Mouse (Mus musculus) cerebellum, adult 11 months (tissue): ENCODE data around the gene Gsx2.

Experiments
- DNase-seq: peaks from one replicate; pipeline ENCODE4 v3.0.0; 2022

Gsx2 gene

DNA sequence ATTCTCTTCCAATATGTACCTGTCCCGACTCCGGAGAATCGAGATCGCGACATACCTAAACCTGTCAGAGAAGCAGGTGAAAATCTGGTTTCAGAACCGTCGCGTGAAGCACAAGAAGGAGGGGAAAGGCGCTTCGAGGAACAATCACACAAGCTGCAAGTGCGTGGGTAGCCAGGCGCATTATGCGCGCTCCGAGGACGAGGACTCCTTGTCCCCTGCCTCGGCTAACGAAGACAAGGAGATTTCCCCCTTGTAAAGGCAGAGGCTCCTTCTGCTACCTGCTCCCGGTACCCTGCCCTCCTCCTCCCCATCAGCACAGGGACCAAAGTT, 1.6 kb downstream of the Gsx2 start:
- no peak for DNase-seq

DNA sequence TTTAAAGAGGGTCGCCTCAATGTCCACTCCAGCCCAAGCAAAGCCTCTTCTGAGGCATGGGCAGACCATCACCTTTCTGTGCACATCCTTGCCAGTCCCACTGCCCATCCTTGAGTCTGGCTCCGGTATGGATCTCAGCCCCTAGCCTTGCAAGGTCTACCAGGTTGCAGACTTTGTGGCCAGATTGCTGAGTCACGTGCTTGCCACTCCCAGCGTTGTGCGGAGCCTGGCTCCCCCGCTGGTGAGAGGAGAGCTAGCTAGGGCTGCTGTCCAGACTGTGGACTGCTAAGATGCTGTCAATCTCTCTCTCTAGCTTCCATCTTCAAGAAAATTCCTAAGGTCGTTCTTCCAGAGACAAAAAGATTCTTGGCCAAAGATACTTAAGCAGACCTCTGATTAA, 4.2 kb downstream of the Gsx2 start:
- DNase-seq, result no peak

DNA sequence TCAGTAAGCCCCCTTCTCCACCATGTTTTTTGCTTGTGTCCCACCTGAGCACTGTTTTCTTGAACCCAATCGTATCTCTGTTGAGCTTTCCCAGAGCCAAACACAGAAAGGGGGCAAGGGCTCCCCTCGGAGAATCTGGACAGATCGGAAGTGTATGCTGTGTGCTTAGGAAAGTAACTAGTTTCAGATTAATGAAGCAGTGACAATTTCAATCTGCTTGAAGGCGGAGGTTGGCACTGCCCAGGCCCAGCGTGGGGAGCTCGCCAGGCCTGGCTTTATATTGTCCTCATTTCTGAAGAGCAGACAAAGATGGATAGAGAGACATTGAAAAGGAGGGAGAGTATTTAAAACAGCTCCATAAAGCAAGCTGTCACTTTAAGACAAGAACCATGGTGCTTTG, 7.0 kb downstream of the Gsx2 start:
- DNase-seq, result no peak

GRCm38 (mm10) chr5:75083061-75083460, 7.7 kb downstream of the Gsx2 start:
- no peak for DNase-seq

DNA sequence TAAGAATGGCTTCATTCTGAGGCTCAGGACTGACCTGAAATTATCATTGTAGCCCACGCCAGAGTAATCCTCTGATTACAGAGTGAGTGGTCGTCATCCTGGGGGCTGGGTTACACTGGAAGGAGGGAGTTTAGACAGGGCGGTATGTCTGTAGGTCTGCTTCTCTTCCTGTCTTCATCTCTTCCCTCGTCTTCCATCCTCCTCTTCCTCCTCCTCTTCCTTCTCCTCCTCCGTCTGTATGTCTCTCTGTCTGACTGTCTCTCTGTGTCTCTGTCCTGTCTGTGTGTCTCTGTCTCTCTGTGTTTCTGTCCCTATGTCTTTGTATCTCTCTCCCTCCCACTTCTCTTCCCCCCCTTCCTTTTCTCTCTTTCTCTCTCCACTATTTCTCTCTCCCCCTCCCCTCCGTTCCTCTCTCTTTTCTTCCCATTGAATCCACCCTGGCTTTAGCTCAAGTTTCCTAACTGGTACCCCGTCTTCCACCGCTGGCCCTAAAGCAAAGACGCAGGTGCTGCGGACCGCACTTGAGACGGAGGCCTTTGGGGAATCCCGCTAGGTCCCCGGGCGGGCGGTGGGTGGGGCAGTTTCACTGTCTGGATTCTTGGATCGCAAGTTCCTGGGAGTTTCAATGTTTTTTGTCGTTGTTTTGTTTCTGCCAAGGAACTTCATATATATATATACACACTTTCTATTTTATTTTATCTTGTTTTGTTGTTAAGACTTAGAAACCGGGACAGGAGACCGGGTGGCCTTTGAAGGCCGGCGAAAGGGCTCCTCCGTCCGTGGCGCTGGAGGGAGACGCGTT, 8.4 kb downstream of the Gsx2 start:
- no peak for DNase-seq

GRCm38 (mm10) chr5:75084393-75084870, 9.0 kb downstream of the Gsx2 start:
- DNase-seq, result no peak

DNA sequence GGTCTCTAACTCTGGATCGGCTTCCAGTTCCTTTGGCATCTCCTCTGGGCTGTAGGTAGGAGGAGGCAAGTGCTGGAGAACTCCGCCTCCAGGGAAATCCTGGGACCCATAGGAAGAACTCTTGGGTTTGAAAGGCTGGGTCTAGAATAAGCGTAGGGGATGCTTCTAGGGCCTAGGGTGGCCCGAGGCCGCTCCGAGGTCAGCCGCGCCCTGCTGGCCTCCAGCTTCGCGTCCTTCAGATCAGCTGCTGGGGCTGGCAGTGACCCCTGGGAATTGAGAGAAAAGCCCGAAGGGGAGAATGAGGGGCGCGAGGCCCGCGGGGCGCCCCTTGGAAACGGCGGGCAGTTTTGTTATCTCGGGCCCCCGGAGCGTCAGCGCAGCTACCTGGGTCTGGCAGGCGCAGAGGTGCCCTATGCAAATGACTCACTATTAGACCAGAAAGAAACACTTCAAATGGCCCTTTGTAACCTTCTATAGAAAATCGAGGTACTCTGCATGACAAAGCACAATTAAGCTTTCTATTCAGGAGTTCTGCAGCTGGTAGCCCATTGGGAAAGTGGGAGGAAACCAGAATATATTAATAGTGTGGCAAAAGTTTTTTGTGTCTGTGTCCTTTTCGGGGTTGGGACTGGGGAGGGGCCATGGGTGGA, 9.6 kb downstream of the Gsx2 start:
- no peak for DNase-seq

GRCm38 (mm10) chr5:75085521-75085875, 10.1 kb downstream of the Gsx2 start:
- no peak for DNase-seq

DNA sequence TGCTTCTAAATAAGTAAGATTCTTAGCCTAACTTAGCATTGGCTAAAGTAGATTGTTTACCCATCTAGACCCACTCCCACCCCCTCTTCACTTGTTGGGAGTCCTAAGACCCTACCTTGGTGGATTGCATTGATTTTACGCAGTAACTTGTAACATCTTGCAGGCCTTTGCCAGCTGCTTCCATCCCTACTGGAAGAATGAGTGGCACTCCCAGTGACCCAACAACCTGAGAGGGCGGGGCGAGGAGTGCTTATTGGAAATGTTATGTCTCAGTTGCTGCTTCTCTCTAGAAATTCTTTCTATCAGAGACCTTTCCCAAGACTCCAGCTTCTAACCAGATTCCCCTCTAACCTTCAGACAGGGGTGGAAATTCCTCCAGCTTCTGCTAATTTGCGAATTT, 10.5 kb downstream of the Gsx2 start:
- no peak for DNase-seq

GRCm38 (mm10) chr5:75106511-75106910, 31.1 kb downstream of the Gsx2 start:
- no peak for DNase-seq

DNA sequence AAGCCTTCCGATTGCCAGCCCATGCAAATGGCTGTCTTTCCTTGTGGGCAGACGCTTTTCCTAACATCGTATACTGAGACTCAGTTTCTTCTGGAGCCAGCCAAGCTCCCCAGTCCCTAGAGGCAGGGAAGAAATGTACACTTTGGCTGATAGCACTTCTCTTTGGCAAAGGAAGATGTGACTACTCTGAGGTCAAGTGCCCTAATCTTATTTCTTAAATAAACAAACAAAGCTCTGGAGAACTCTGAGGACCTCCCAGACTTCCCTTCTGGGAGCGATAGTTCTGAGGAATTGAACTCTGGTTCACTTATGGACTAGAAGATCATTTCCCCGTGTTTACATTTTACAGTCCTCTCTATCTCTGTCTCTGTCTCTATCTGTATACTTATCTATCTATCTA, 34.0 kb downstream of the Gsx2 start:
- DNase-seq, result no peak

DNA sequence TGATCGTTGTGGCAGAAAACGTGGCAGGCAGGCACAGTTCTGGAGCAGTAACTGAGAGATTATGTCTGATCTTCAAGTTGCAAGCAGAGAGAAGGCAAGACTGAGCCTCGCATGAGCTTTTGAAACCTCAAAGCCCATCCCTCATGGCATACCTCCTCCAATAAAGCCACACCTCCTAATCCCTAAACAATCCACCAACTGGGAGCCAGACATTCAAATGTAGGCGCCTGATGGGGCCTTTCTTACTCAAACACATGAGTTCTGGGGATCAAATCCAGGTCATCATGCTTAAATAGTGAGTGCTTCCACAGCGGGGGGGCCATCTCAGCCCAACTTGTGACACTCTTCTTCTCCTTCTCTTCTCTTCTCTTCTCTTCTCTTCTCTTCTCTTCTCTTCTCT, 36.4 kb downstream of the Gsx2 start:
- no peak for DNase-seq

DNA sequence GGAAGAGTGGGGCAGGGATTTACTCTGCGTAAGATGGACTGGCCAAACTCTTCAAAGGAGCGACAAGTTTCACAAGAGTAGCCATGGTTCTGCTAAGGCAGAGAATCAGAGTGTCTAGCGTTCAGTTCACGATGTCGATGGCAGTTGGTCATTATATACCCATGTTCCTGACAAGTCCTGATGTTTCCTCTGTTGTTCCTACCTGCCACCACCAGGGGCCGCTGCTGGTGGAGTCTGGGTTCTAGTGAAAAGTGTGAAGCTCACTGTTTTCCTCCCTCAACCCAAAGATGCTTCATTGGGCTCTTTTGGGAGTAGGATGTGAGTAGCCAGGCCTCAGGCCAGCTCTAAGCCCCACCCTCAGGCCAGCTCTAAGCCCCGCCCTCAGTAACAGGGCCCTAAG, 43.4 kb downstream of the Gsx2 start:
- DNase-seq, result no peak

DNA sequence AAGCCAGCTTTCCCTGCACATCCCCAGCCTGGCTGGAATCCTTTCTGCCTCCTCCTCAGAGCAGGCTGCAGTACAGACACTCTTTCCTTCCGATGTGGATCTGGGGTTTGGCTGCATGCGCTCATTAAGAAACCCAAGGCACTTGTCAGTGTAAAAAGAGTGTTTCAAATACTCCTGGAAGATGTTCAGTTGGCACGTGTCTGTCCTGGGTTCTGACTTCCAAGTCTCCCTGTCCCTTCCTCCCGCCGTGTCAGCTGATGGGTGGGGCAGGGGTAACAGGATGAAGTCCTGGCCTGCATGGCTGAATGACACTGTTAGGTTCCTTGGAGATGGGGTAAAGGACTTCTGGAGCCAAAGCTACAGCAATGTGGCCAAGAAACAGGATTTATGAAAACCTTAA, 46.2 kb downstream of the Gsx2 start:
- no peak for DNase-seq
